Mouse (Mus musculus) liver, adult 2 months (tissue): ENCODE results near the gene Fbxw9.

Source experiments
- CTCF ChIP-seq: fragments of 200-500 bp; IDR thresholded peaks from 2 replicates; pipeline ENCODE4 v1.5.1; 2011; ENCODE audit warnings: low read depth, low read length, control low read depth
- POLR2A ChIP-seq: fragments of 200-500 bp; IDR thresholded peaks from 2 replicates; pipeline ENCODE4 v1.6.1; 2011; ENCODE audit warnings: low read length, control low read depth; ENCODE audit not compliant: insufficient read depth; ENCODE audit errors: extremely low read depth

DNA sequence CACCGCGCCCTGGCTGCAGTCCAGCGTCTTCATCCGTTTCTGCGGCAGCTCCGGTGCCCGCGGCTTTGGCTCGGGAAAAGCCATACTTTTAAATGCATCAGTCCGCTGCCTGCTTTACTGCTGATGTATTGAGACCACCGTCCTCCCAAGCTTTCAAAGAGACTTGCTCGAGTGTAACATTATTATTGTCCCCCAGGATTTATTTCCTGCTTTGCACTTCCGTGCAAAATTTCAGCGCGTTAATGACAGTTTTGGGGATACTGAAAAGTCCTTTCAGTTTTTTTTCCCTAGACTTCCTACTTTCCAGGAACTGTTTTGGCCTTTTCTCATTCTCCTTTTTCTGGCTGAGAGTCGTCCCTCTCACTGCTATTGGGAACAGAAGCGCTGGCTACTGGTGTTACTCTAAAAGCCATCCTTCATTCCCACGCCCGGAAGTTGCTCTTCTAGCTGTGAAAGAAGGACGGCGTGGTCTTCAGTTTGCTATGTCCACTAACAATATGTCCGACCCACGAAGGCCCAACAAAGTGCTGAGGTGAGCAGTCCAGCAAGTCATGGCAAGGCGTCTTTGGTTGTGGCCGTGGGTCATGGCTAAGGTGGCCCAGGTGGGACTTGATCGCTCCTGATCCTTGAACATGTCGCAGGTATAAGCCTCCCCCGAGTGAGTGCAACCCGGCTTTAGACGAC lies 20.8 kb downstream of the Fbxw9 start, which contains the start of gene Wdr83os:
- TF ChIP-seq CTCF (no peak), POLR2A (no peak)
